Mouse (Mus musculus): ENCODE data around the gene 9930022D16Rik. TPM values are rescaled to one million over a fixed set of nuclear protein-coding genes. Genes with fewer than 3 reads are reported as not detected.

The 9930022D16Rik gene
- polyA plus RNA-seq (2016; fragmentation: Nextera tagmentation; extraction: Ambion mirVana), result not detected in 2 replicates

- Histone ChIP-seq H3K9me3 (no peaks in the 10 kb centered on the region), H3K27ac (no peak within 1 kb of the TSS), H3K4me1 (0 out of 2 replicates have a peak, but pooled peaks cover 2% of the 10 kb centered on the region), H3K36me3 (no peaks in the 10 kb centered on the region), H3K4me3 (no peak within 1 kb of the TSS), H3K27me3 (ENCODE audit: insufficient read depth, poor library complexity, severe bottlenecking) (no peaks in the 10 kb centered on the region)
- DNase-seq (ENCODE audit: low spot score), result no peak
- WGBS, result 63% methylated on average over 6 of the region's 6 CpGs
Measured at GRCm38 (mm10) chr11:109413617-109414016, at the start of gene 9930022D16Rik. TSS of gene 9930022D16Rik (plus strand) at chr11:109413917.

- no peak for DNase-seq (ENCODE audit: low spot score)
- Histone ChIP-seq H3K4me1 (peaks cover 65% of the 10 kb centered on the region), H3K27ac (no peak overlapping the region), H3K9me3 (no peaks in the 10 kb centered on the region), H3K27me3 (ENCODE audit: insufficient read depth, poor library complexity, severe bottlenecking) (no peaks in the 10 kb centered on the region; the same call in 1 of the 2 replicates), H3K4me3 (peak overlapping the region; percentile 98), H3K36me3 (peaks cover 35% of the 10 kb centered on the region)
- 61% methylated on average over 2 of the region's 2 CpGs for WGBS
Measured at GRCm38 (mm10) chr11:109364337-109364736, 49.4 kb upstream of the 9930022D16Rik start.

- 87% methylated on average over 10 of the region's 10 CpGs for WGBS
- H3K4me3 ChIP-seq, result peak overlapping the region; percentile 98
- H3K4me1 ChIP-seq, result peaks cover 68% of the 10 kb centered on the region
- DNase-seq (ENCODE audit: low spot score), result no peak
- no peaks in the 10 kb centered on the region for H3K9me3 ChIP-seq
- H3K27ac ChIP-seq, result 0 out of 2 replicates have a peak overlapping the region, but pooled peaks have one; percentile 3
- H3K27me3 ChIP-seq (ENCODE audit: insufficient read depth, poor library complexity, severe bottlenecking), result no peaks in the 10 kb centered on the region; the same call in 1 of the 2 replicates
- H3K36me3 ChIP-seq, result peaks cover 35% of the 10 kb centered on the region
Measured at GRCm38 (mm10) chr11:109364881-109365280, 48.8 kb upstream of the 9930022D16Rik start.

GRCm38 (mm10) chr11:109365818-109366217, 47.9 kb upstream of the 9930022D16Rik start:
- WGBS, result 96% methylated on average over 5 of the region's 5 CpGs
- no peaks in the 10 kb centered on the region; the same call in 1 of the 2 replicates for H3K27me3 ChIP-seq (ENCODE audit: insufficient read depth, poor library complexity, severe bottlenecking)
- H3K36me3 ChIP-seq, result peaks cover 35% of the 10 kb centered on the region
- no peaks in the 10 kb centered on the region for H3K9me3 ChIP-seq
- no peak overlapping the region for H3K4me3 ChIP-seq
- no peak overlapping the region for H3K27ac ChIP-seq
- DNase-seq (ENCODE audit: low spot score), result no peak
- peaks cover 72% of the 10 kb centered on the region for H3K4me1 ChIP-seq

GRCm38 (mm10) chr11:109366802-109367579, 46.7 kb upstream of the 9930022D16Rik start:
- H3K4me1 ChIP-seq, result peaks cover 71% of the 10 kb centered on the region
- DNase-seq (ENCODE audit: low spot score), result no peak
- peaks cover 35% of the 10 kb centered on the region for H3K36me3 ChIP-seq
- no peaks in the 10 kb centered on the region for H3K27me3 ChIP-seq (ENCODE audit: insufficient read depth, poor library complexity, severe bottlenecking)
- no peak overlapping the region for H3K4me3 ChIP-seq
- 0 out of 2 replicates have a peak overlapping the region, but pooled peaks have one; percentile 22 for H3K27ac ChIP-seq
- H3K9me3 ChIP-seq, result no peaks in the 10 kb centered on the region
- WGBS, result 80% methylated on average over 15 of the region's 15 CpGs

GRCm38 (mm10) chr11:109369026-109369637, 44.6 kb upstream of the 9930022D16Rik start:
- no peak for DNase-seq (ENCODE audit: low spot score)
- peaks cover 41% of the 10 kb centered on the region for H3K36me3 ChIP-seq
- H3K27me3 ChIP-seq (ENCODE audit: insufficient read depth, poor library complexity, severe bottlenecking), result no peaks in the 10 kb centered on the region
- H3K4me3 ChIP-seq, result no peak overlapping the region
- WGBS, result 86% methylated on average over 3 of the region's 3 CpGs
- H3K4me1 ChIP-seq, result peaks cover 71% of the 10 kb centered on the region
- no peak overlapping the region for H3K27ac ChIP-seq
- H3K9me3 ChIP-seq, result no peaks in the 10 kb centered on the region

- Histone ChIP-seq H3K36me3 (peaks cover 9% of the 10 kb centered on the region; the same call in 1 of the 2 replicates), H3K4me1 (peaks cover 58% of the 10 kb centered on the region), H3K27ac (no peak overlapping the region), H3K27me3 (ENCODE audit: insufficient read depth, poor library complexity, severe bottlenecking) (no peaks in the 10 kb centered on the region), H3K4me3 (no peak overlapping the region), H3K9me3 (no peaks in the 10 kb centered on the region)
- DNase-seq (ENCODE audit: low spot score), result no peak
- WGBS, result 60% methylated on average over 7 of the region's 7 CpGs
Measured at GRCm38 (mm10) chr11:109375412-109375811, 38.3 kb upstream of the 9930022D16Rik start.

- peak overlapping the region; percentile 70; the same call in 1 of the 2 replicates for H3K27ac ChIP-seq
- peaks cover 9% of the 10 kb centered on the region; the same call in 1 of the 2 replicates for H3K36me3 ChIP-seq
- no peaks in the 10 kb centered on the region for H3K27me3 ChIP-seq (ENCODE audit: insufficient read depth, poor library complexity, severe bottlenecking)
- H3K9me3 ChIP-seq, result no peaks in the 10 kb centered on the region
- 48% methylated on average over 7 of the region's 7 CpGs for WGBS
- DNase-seq (ENCODE audit: low spot score), result no peak
- no peak overlapping the region for H3K4me3 ChIP-seq
- peaks cover 48% of the 10 kb centered on the region for H3K4me1 ChIP-seq
Measured at GRCm38 (mm10) chr11:109376484-109377143, 37.1 kb upstream of the 9930022D16Rik start.

- Histone ChIP-seq H3K36me3 (peaks cover 9% of the 10 kb centered on the region; the same call in 1 of the 2 replicates), H3K9me3 (no peaks in the 10 kb centered on the region), H3K27me3 (ENCODE audit: insufficient read depth, poor library complexity, severe bottlenecking) (no peaks in the 10 kb centered on the region), H3K27ac (peak overlapping the region; percentile 70; the same call in 1 of the 2 replicates), H3K4me1 (peaks cover 43% of the 10 kb centered on the region), H3K4me3 (no peak overlapping the region)
- DNase-seq (ENCODE audit: low spot score), result no peak
- 66% methylated on average over 10 of the region's 10 CpGs for WGBS
Measured at GRCm38 (mm10) chr11:109377477-109377876, 36.2 kb upstream of the 9930022D16Rik start.

GRCm38 (mm10) chr11:109378051-109378450, 35.7 kb upstream of the 9930022D16Rik start:
- peaks cover 43% of the 10 kb centered on the region for H3K4me1 ChIP-seq
- no peak overlapping the region for H3K4me3 ChIP-seq
- no peaks in the 10 kb centered on the region for H3K9me3 ChIP-seq
- 60% methylated on average over 7 of the region's 7 CpGs for WGBS
- no peaks in the 10 kb centered on the region for H3K27me3 ChIP-seq (ENCODE audit: insufficient read depth, poor library complexity, severe bottlenecking)
- DNase-seq (ENCODE audit: low spot score), result no peak
- peaks cover 9% of the 10 kb centered on the region; the same call in 1 of the 2 replicates for H3K36me3 ChIP-seq
- no peak overlapping the region for H3K27ac ChIP-seq

- H3K9me3 ChIP-seq, result no peaks in the 10 kb centered on the region
- DNase-seq (ENCODE audit: low spot score), result no peak
- WGBS, result 77% methylated on average over 5 of the region's 5 CpGs
- H3K36me3 ChIP-seq, result 0 out of 2 replicates have a peak, but pooled peaks cover 2% of the 10 kb centered on the region
- H3K27me3 ChIP-seq (ENCODE audit: insufficient read depth, poor library complexity, severe bottlenecking), result no peaks in the 10 kb centered on the region
- peaks cover 49% of the 10 kb centered on the region for H3K4me1 ChIP-seq
- H3K27ac ChIP-seq, result no peak overlapping the region
- no peak overlapping the region for H3K4me3 ChIP-seq
Measured at GRCm38 (mm10) chr11:109380662-109381061, 33.1 kb upstream of the 9930022D16Rik start.

GRCm38 (mm10) chr11:109385296-109385695, 28.4 kb upstream of the 9930022D16Rik start:
- Histone ChIP-seq H3K27ac (no peak overlapping the region), H3K36me3 (no peaks in the 10 kb centered on the region), H3K27me3 (ENCODE audit: insufficient read depth, poor library complexity, severe bottlenecking) (no peaks in the 10 kb centered on the region), H3K4me1 (peaks cover 37% of the 10 kb centered on the region), H3K9me3 (no peaks in the 10 kb centered on the region), H3K4me3 (no peak overlapping the region)
- 88% methylated on average over 8 of the region's 8 CpGs for WGBS
- DNase-seq (ENCODE audit: low spot score), result no peak
